Mouse (Mus musculus) midbrain, embryonic 16.5 days (tissue): ENCODE data around the gene Pou5f2. TPM values are rescaled to one million over a fixed set of nuclear protein-coding genes. Genes with fewer than 3 reads are reported as not detected.

Experiments
- ATAC-seq: fragments of 200-750 bp; cut with Nextera tagmentation; 2 replicates; pipeline ENCODE4 v1.8.0; 2017; ENCODE audit warnings: moderate TSS enrichment
- H3K27ac ChIP-seq: fragments of 300-500 bp; sonication (generic); 2 replicates; pipeline ENCODE4 v1.5.1; 2014; ENCODE audit warnings: mild to moderate bottlenecking, low read length, mixed read lengths
- H3K27me3 ChIP-seq: fragments of 300-500 bp; sonication (generic); 2 replicates; pipeline ENCODE4 v1.6.1; 2014; ENCODE audit warnings: low read depth, low read length, mixed read lengths; ENCODE audit not compliant: control insufficient read depth, insufficient read depth
- H3K36me3 ChIP-seq: fragments of 300-500 bp; sonication (generic); 2 replicates; pipeline ENCODE4 v1.6.1; 2014; ENCODE audit warnings: mild to moderate bottlenecking, low read length, moderate library complexity, mixed read lengths; ENCODE audit not compliant: control insufficient read depth, insufficient read depth
- H3K4me1 ChIP-seq: fragments of 300-500 bp; sonication (generic); 2 replicates; pipeline ENCODE4 v1.6.1; 2014; ENCODE audit warnings: mild to moderate bottlenecking, low read length, mixed read lengths; ENCODE audit not compliant: control insufficient read depth, insufficient read depth
- H3K4me2 ChIP-seq: fragments of 300-500 bp; sonication (generic); 2 replicates; pipeline ENCODE4 v1.6.1; 2014; ENCODE audit warnings: mild to moderate bottlenecking, low read length, mixed read lengths
- H3K4me3 ChIP-seq: fragments of 300-500 bp; sonication (generic); 2 replicates; pipeline ENCODE4 v1.5.1; 2014; ENCODE audit warnings: low read depth, mild to moderate bottlenecking, low read length, moderate library complexity, mixed read lengths
- H3K9ac ChIP-seq: fragments of 300-500 bp; sonication (generic); 2 replicates; pipeline ENCODE4 v1.6.1; 2014; ENCODE audit warnings: low read depth, low read length, mixed read lengths
- H3K9me3 ChIP-seq: fragments of 300-500 bp; sonication (generic); replicated peaks from 2 replicates; pipeline ENCODE4 v1.6.1; 2014; ENCODE audit warnings: mild to moderate bottlenecking, low read length, mixed read lengths; ENCODE audit not compliant: control insufficient read depth, poor library complexity, severe bottlenecking
- WGBS: fragments of 180-500 bp; shearing (Covaris S2); extraction: QIAGEN DNeasy Blood & Tissue Kit; methylation state at CpG from one replicate; pipeline ENCODE4 v1.1.7; 2014; 5-methylcytosine and 5-hydroxymethylcytosine counted together
- polyA plus RNA-seq: library from polyadenylated mRNA; unstranded; fragments of >200 nt; fragmentation: Nextera tagmentation; extraction: Ambion mirVana; gene quantifications from 2 replicates; pipeline ENCODE4 v1.2.1, GENCODE M21; 2015

Gene Pou5f2
- polyA plus RNA-seq, 1 experiment from 2014 or later, result 0.39 TPM

DNA sequence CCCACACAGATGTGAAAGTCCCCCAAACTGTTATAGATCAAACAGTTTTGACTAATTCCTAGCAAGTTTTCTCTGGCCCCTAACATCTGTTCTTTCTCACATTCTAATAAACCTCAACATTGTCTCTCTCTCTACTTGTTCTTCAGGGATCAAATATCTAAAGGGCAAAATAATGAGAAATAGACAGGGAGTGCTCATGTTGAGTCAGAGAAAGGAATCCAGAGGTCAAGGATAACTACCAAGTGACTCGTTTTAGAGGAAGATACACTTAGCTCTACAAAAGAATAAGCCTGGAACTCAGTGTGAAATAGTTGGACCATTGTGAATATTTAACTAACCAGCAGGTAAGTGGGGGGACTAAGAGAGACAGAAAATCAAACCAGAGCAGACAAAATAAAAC is 8.1 kb downstream of the Pou5f2 start:
- H3K4me3 ChIP-seq, result no peak overlapping the region
- no peaks in the 10 kb centered on the region for H3K36me3 ChIP-seq
- no peaks in the 10 kb centered on the region for H3K4me1 ChIP-seq
- WGBS, result 49% methylated on average over 1 of the region's 1 CpGs
- no peaks in the 10 kb centered on the region for H3K27me3 ChIP-seq
- no peak overlapping the region for H3K27ac ChIP-seq
- H3K9ac ChIP-seq, result no peak overlapping the region
- ATAC-seq, result no peak
- H3K4me2 ChIP-seq, result no peak overlapping the region
- H3K9me3 ChIP-seq, result no peaks in the 10 kb centered on the region; the same call in 1 of the 2 replicates

DNA sequence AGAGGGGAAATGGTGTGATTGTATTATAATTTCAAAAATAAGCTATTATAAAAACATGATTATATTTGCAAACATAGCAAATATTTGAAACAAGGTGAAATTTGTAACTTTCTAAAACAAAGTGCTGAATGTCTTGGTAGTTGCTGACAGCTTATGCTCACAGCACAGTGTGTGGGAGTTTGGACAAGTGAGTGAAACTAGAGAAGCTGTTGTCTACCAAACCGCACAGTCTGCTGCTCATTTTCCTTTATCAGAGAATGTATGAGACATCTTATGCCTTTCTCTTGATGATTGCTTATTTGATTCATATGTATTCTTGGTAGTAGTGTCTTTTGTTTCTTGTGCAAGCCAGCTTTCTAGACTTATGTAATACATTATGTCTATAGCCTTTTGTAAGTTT is 12.5 kb downstream of the Pou5f2 start:
- ATAC-seq, result no peak
- Histone ChIP-seq H3K4me3 (no peak overlapping the region), H3K4me1 (no peaks in the 10 kb centered on the region), H3K9ac (no peak overlapping the region), H3K27me3 (no peaks in the 10 kb centered on the region), H3K27ac (no peak overlapping the region), H3K4me2 (no peak overlapping the region), H3K9me3 (no peaks in the 10 kb centered on the region), H3K36me3 (no peaks in the 10 kb centered on the region)
- WGBS, result 75% methylated on average over 1 of the region's 1 CpGs

DNA sequence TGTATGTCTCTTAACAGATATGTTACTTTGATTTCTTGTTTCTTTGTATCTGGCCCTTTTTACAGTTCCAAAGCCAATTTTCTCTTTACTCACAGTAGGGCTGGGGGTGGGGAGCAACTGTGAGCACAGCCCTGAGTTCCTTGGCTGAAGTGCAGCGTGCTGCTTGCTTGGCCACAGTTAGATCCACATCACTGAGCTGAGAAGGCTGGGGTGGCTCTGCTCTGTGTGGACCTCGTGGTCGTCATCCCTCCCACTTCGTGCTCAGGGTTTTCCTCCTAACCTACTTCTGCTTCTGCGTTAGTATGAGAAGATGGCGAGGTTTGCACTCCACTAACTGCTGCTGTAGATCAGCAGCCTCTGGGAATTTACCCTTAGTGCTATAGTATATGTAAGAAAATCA is 18.5 kb downstream of the Pou5f2 start:
- Histone ChIP-seq H3K36me3 (no peaks in the 10 kb centered on the region), H3K9ac (no peak overlapping the region), H3K4me1 (no peaks in the 10 kb centered on the region), H3K4me2 (no peak overlapping the region), H3K27ac (no peak overlapping the region), H3K9me3 (no peaks in the 10 kb centered on the region), H3K27me3 (no peaks in the 10 kb centered on the region), H3K4me3 (no peak overlapping the region)
- ATAC-seq, result no peak
- 68% methylated on average over 6 of the region's 6 CpGs for WGBS

DNA sequence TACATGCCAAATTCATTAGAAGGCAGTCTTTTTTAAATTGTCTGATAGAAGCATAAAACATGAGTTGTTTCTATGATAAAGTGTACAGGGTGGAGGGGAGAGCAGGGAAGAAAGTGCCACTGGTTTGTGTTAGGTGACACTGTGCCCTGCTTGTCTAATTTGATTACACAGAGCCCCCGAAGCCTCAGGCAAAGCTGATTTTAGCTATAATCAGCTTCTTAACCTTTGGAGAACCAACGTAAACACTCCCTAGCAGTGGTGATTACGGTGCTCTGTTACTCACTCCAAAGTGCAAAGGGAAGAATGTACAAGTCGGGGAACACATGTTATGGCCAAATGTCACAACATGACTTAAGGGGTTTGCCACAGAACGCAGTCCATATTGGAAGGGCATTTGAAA is 20.4 kb downstream of the Pou5f2 start:
- H3K9ac ChIP-seq, result no peak overlapping the region
- no peak overlapping the region for H3K27ac ChIP-seq
- 55% methylated on average over 5 of the region's 5 CpGs for WGBS
- no peak overlapping the region for H3K4me3 ChIP-seq
- H3K27me3 ChIP-seq, result no peaks in the 10 kb centered on the region
- no peak for ATAC-seq
- H3K9me3 ChIP-seq, result no peaks in the 10 kb centered on the region
- no peak overlapping the region for H3K4me2 ChIP-seq
- no peaks in the 10 kb centered on the region for H3K36me3 ChIP-seq
- no peaks in the 10 kb centered on the region for H3K4me1 ChIP-seq

Other genes starting within 250 kb of the Pou5f2 start
- gene Nr2f1, start 174.9 kb downstream of the Pou5f2 start, polyA plus RNA-seq, result 46.0 and 64.0 TPM in 2 replicates